In the genomic region with DNA sequence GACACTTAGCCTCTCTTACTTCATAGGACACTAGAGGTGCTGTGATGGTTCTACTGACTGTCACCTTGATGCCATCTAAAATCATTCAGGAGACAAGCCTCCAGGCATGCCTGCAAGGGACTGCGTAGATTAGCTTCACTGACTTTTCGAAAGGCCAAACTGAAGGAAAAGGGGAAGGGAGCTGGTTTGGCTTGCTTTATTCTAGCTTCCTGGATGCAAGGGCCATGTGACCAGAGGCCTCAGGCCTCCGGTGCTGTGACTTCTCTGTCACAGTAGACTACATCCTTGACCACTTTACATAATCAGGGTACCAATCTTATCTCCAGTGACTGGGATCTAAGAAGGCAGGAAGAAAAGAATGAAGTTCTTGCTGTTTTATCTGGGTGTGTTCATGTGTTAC, we compare ENCODE assay signal across 22 mouse cellular contexts.
"Had no signal": no experiment of that assay in that cellular context is flagged by ENCODE, and none has a peak within 500 bp of the region (broad histone marks: within the 10 kb centered on the region; RNA-seq: fewer than 3 reads in every experiment).

No protein-coding gene starts in this region.

- H3K27me3 ChIP-seq: stomach, embryonic 15.5 days had no signal

- H3K4me3 ChIP-seq: layer of hippocampus, adult 2 months; left cerebral cortex, adult 2 months; limb, embryonic 12.5 days; limb, embryonic 15.5 days; midbrain, embryonic 10.5 days; midbrain, embryonic 13.5 days; stomach, embryonic 15.5 days had no signal

- H3K9me3 ChIP-seq: limb, embryonic 12.5 days; limb, embryonic 15.5 days; midbrain, embryonic 10.5 days; midbrain, embryonic 13.5 days; stomach, embryonic 15.5 days had no signal

- H3K4me1 ChIP-seq: limb, embryonic 12.5 days; limb, embryonic 15.5 days; midbrain, embryonic 13.5 days; stomach, embryonic 15.5 days had no signal

- DNase-seq: kidney, adult 18-20 months; kidney, adult 9 months; kidney, postnatal 25 days; layer of hippocampus, postnatal 36 days; left cerebral cortex, postnatal 4 days; liver, postnatal 0 days; lung, embryonic 14.5 days; right cerebral cortex, postnatal 4 days; thymus, postnatal 25 days had no signal

- ATAC-seq: intestine, embryonic 16.5 days; liver, postnatal 0 days; lung, postnatal 0 days; midbrain, embryonic 13.5 days; midbrain, embryonic 16.5 days had no signal

- H3K27ac ChIP-seq: kidney, postnatal 0 days; left cerebral cortex, adult 2 months; limb, embryonic 12.5 days; limb, embryonic 15.5 days; liver, embryonic 14.5 days; midbrain, embryonic 10.5 days; midbrain, embryonic 13.5 days; stomach, embryonic 15.5 days had no signal

- H3K4me2 ChIP-seq: limb, embryonic 12.5 days; limb, embryonic 15.5 days; liver, embryonic 11.5 days; lung, embryonic 14.5 days; midbrain, embryonic 13.5 days; stomach, embryonic 15.5 days had no signal

- H3K9ac ChIP-seq: limb, embryonic 12.5 days; limb, embryonic 15.5 days; liver, embryonic 14.5 days; liver, postnatal 0 days; lung, embryonic 14.5 days; midbrain, embryonic 13.5 days; stomach, embryonic 15.5 days had no signal
